Mouse (Mus musculus) erythroblast, adult 5-6 weeks (primary cell): Measurements from ENCODE around the gene Ntm. TPM values are rescaled to one million over a fixed set of nuclear protein-coding genes. Genes with fewer than 3 reads are reported as not detected.

Experiments used
- ATAC-seq: replicated peaks from 2 replicates; pipeline ENCODE4 v1.8.0; 2016; ENCODE audit warnings: moderate number of reproducible peaks, mild to moderate bottlenecking, moderate TSS enrichment, inconsistent platforms; ENCODE audit not compliant: poor library complexity, low FRiP score, severe bottlenecking
- total RNA-seq, 2 experiments: library from RNA; stranded (forward) in 1 of 2; stranded (reverse) in 1 of 2; fragments of 150-400 nt in 1 of 2; fragments of 200-764, 138-1000 nt in 1 of 2; gene quantifications; 2 replicates each; pipeline versions ENCODE4 v1.2.3 to v1.2.4; 2015 to 2017; ENCODE audit warnings: low replicate concordance in 2 of 2

Ntm gene
- total RNA-seq, 2 experiments from 2014 or later = not detected

DNA sequence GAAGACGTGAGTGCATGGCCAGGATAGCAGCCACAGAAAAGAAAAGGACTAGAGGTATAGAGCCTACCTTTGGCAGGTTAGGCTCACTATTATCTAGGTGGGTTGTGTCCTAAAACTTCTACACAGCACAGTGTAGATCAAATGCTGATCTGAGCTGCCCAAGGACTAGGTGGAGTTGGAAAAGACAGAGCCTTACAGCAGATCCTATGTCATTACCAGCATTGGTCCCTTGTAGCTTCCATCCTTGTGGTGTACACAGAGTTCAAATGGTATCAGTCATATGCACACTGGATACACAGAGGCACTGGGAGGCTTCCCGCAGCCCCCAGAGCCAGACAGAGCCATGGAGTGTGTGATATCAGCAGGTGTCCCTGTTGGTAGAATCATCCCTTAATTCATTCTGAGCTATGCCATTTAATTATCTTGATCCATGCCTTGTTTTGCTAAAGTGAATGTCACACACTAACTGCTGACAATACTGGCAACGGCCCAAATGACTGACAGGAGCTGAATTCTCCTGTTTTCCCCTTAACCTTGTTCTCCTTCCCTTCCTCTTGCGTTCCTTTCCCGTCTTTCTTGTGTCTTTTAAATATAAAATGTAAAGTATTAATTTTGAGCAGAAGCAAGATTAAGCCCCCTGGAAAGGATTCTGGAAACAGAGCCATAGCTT is 271.6 kb downstream of the Ntm start:
- no peak for ATAC-seq

DNA sequence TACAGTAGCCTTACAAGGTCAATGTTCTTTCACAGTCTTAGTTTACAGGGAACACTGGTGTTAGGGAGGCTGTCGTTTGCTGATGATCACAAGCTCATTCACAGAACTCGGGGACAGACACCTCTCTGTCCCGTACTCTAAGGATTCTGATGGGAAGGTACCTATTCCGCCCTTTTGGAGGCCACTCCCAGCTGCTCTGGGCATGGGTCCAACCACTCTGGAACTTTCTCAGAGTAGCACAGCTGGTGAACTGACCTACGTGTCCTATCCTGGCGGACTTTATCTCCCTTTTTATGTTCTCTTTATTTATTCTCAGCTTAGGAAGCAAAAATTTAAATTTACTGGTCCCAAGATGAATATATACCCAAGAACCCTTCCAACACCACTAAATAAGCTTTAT is 280.7 kb downstream of the Ntm start:
- no peak for ATAC-seq

DNA sequence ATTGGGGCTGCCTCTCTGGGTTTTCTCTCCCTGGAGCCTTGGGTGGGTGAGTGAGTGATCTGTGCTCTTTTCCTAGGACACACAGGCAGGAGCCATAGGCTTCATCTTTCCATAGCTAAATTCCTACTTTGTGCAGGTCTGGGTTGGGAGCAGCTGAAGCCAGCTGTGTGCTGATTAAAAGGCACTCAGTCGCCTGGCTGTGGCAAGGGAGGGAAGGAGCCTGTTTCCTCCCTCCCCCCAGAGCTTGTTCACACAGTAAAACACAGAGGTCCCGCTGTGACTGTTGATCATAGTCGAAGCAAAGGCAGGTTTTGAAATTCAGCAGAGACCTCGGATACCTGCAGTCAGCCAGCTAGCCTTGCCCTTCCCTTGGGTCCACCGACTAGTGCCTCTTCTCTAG is 282.3 kb downstream of the Ntm start:
- ATAC-seq = no peak

DNA sequence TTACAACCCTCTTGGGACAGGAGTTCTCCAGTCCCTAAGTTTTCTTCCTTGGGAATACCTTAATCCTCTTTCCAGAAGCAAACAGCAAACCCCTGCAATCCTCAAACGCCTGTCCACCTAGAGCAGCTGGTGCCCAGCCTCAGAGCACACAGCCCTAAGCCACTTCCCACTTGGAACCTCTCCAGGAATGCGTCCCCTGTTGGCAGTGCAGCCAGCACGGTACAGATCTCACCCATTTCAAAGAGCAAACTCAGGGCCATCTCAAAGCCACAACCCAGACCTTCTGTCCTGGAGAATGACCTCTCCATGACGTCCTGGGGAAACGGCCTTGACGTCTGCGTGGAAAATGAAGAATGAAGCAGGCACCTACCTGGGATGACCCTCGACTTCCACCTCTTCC is 289.0 kb downstream of the Ntm start:
- no peak for ATAC-seq

DNA sequence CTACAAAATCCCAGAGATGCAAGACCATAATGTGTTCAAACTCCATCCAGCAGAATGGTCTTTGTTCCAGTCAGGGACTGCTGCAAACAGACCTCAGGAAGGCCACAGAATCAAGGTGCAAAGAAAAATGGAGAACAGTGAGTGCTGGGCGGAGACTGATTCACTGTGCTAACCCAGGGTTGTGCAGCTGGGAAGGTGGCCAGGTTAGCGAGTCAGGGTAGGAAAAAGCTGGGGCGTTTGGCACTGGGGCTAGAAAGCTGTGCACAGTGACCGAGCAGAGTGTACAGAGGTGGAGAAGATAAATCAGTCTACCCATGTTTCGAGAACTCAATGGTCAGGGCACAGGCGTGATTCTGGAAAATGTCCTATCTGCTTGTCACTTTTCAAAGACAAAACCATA is 291.1 kb downstream of the Ntm start:
- ATAC-seq = no peak

DNA sequence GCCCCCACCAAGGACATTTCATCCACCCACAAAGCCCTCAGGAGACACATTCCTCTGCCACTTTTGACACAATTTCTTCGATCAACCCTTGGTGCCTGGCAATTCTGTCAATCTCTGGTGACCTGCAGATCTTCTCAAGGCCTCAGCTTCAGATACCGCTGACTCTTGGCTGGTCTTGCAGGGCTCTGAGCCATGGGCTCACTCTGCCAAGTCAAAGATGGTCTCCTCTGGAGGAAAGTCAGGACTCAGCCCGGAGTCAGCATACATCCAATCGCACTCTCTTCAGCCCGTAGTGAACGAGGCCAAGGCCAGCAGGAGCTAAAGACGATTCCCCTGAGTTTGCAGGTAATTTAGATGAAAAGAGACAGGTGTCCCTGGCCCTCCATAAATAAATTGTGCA is 299.7 kb downstream of the Ntm start:
- ATAC-seq = no peak

DNA sequence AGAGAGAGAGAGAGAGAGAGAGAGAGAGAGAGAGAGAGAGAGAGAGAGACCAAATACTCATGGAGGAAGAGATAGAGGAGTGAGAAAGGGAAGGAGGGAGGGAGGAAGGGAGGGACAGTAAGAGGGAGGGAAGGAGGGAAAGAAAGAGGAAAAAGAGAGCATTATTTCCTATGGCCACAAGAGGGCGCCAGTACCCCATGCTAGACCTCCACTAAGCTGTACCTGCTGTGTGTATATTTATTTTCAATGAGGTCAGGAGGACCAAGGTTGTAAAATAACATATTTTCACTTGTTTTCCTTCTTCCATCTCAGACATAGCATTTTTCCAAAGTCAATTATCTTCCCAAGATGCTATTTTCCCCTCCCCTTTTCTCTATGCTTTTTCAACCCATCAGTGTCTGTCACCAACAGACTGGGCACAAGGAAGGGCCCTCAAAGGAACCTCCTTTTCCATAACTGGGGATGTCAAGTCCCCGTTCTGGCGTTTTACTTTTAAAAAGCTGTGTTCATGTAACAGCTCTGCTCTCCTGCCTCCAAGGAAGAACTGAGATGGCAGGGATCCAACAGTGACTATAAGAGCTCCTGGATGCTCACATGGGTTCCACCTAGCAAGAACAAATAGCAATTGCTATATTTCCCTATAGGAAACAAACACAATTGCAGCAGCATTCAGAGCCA is 301.3 kb downstream of the Ntm start:
- ATAC-seq = no peak

DNA sequence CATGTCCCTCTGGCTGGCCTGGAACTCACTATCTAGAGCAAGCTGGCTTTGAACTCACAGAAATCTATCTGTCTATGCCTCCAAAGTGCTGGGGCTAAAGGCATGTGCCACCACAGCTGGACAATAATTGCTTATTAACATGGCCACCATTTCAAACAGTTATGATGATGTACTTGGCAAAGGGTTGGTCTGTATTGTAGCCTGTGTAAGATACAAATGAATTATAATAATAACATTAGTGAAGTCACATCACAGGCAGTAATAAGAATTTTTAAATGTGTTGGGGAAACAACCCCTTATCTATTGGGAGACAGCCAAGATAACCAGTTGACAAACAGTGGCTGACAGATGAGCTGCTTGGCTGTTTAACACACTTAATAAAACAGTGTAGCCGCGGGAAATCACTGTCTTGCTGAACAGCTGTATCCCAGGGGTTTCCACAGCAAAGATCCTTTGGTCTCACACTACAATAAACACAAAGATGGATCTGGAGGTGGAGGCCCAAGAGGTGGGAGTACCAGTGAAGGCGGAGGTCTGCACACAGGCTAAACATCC is 302.8 kb downstream of the Ntm start:
- ATAC-seq = no peak

DNA sequence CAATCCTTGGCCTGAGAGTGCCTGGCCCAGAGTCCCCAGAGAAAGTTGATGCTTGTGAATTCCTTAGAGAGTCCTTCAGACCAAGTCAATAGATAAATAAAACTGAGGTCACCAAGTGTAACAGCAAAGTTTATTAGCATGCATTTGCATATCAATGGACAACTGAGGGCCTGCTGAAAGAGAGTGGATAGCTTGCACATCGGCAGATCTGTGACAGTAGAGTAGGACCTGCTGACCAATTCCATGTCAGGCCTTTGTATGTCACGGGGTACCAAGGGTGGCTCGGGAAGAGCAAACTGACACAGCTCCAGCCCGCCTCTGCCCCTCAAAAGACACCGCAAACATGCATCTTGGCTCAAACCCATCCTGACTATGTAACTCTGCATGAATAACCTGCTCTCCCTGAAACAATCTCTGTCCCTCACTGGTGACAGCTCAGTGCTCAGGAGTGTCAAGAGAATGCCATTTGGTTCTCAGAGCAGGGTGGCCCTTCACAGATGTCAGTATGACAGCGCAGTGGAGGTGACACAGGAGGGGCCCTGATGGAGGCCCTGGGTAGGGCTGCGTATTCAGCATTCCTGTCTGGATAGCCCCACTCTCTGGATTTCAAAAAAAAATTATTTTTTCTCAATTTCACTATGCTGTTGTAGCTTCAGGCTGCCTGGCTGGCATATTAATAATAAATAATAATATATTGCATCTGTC is 305.0 kb downstream of the Ntm start:
- no peak for ATAC-seq

DNA sequence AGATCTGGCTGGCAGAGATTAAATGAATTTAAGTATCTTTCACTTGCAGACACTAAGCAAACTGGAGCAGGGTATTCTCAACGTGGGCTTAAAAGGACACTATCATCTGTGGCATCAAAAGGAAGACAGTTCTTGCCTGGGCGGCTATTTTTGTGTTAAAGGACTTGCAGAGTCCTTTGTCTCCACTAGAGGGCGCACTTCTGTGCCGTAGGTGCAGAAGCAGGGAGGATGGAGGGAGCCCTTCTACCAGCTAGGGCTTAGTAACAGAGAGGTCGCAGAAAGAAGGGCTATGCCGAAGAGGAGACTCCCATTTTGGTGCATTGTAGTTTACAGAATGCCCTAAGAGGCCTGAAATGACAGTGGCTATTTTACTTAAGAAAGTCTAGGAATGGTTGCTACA is 308.1 kb downstream of the Ntm start:
- no peak for ATAC-seq

DNA sequence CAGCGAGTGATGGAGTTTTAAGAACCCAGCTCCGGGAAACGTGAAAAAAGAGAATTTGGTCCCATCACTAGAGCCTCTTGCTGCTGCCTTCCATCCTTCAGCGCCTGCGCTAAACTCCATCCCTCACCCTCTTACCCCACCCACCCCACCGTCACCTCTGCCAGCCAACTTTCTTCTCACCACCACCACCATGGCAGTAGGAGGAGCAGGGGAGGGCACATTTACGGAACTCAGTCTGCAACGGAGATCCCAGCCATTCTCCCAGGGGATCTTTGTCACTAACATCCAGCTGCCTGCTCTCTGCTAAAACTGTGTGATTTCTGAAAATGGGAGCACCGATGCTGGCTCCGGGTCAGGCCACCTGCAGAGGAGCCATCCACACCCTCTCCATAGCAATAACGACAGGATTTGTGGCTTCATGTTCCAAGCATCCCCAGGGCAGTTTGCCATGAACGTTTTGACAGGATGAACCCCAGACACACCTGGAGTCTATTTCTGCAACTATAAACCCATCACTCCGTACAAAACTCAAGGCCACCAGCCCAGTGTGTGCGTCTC is 309.2 kb downstream of the Ntm start:
- no peak for ATAC-seq

DNA sequence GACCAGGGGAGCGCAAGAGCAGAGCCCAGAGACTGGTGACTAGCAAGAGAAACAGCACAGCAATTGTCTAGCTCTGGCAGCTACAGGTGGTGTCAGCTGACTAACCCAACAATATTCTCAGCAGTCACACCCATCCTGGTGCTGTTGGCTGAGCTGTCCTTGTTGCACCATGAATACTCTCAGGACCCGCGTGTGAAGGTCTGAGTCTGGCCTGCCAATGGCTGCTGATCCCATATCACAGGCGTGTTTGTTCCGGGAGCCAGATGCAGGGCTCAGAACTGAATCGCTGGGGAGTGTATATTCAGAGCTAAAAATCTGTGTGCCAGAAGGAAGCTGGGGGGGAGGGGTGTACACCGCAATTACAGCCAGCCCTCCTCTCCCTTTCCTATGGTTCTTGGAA is 310.1 kb downstream of the Ntm start:
- ATAC-seq = no peak

DNA sequence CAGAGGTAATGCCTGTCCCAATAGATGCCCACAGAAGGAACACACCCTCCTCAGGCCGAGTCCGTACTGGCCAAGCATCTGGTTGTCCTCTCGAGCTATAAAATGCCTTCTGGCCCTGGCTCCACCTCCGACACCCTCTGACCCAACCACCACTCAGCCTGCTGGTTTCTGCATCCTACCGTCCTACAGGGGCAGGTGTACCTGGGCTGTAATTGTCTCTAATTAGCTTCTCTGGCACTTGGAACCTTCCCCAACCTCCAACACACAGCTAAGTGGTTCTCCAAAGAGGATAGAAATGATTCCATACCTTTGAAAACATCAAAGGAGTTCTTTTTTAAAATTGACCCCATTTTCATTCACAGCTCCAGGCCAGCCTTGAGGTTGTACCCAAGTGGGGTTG is 311.1 kb downstream of the Ntm start:
- no peak for ATAC-seq

DNA sequence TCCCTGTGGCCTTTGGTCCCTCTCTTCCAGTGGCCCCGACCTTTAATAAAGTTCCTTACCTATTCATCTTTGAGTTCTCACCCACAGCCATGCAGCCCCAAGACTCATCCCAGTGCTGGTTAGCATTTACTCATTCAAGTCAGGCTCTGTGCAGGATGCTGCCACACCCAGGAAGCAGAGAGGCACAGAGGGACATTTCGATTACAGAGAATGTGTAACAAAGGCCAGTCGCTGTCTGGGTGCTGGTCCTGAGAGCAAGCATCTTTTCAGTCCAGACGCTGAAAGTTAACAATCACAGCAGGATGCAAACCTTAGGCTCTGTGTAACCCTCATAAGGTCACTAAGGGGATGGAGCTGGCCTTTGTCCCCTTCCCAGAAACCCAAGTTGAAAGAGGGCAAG is 311.7 kb downstream of the Ntm start:
- ATAC-seq = no peak

DNA sequence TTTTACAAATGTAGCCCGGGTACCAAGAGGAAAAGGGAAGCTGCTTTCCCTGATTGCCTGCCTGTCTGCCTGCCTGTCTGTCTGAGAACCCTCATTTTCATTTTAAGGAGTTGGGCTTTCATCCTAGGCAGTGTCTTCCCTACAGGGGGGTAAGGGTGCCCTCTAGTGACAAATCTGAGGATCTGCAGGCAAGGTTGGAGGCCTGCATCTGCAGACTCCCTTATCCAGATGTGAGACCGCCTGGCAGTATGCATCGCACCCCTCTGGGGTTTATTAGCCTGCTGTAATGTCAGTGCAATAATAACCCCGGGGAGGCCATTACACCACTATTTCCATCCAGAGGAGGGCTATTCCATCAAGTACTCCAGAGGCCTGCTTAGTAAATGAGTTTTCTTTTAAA is 312.3 kb downstream of the Ntm start:
- ATAC-seq = no peak

DNA sequence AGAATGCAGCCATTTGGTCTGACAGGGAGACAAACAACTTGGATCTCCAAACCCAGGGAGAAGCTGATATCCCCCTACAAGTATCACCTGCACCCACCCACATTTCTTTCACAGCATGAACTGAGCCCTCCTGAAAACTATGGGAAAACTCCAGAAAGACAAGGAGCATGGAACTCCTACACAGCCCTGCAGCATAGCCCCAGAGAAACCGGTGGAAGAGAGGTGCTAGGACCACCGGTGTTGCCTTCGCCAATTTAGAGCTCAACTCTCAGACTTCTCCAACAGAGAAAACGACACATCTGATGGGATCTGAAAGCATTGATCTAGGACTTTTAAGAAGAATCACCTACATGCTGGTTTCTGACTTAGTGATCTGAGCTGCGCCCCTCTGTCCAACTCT is 312.7 kb downstream of the Ntm start:
- no peak for ATAC-seq

DNA sequence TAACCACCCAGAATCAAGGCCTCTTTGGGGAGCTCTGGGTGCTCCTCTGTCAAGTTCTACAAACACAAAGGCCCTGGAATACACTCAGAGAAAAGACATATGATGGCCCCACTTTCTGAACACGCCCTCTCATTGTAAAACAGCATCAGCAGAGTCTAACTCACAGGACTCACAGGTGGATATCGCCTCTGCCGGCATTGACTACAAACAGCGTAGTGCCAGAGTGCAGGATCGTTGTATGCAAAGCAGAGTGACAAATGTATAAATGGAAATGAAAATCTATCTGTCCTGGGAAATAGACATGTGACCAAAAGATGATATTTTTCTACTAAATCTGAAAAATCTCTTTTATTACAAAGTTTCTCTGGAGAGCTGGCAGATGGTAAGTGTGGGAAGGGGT is 314.7 kb downstream of the Ntm start:
- no peak for ATAC-seq

DNA sequence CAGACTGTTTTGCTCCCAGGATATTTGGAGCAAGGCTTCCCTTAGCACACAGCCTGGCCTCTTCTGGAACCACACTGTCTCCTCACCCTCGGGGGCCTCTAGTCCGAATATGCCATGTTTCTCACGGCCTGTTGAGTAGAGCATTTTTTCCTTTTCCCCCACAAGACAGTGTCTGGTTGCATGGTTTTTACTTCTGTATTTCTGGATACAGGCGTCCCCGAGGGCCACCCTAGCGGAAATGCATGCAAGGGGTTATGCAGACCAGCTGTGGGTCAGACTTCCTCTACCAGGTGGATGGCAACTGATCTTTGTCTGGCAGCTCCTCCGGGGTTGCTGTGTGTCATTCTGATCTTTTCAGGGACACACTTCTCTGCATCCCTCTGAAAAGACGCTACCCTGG is 315.2 kb downstream of the Ntm start:
- no peak for ATAC-seq

DNA sequence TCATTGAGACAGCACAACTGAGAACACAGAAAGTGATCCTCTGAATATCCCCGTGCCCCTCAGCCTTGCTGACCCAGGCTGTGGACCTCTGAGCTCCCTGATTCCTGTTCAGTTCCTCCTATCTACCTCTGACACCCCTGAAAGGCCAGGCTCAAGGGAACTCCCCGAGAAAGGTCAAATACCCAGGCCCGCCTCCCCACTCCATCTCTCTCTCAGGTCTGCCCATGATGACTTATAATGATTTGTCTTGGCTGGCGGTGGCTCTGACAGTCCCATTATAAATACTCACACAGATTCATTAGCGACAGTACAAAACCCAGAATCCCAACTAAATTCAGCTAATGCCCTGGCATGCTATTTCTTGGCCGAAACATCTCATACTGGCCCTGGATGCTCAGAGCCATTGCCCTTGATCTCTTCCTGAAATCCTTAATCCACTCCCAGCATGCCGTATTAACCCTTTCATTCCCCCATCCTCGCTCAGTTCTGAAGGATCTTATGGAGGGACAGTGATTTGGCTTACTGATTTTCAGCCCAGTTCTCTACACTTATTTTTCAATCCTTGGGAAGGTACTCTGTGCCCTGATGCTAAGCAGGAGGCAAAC is 317.0 kb downstream of the Ntm start:
- no peak for ATAC-seq

DNA sequence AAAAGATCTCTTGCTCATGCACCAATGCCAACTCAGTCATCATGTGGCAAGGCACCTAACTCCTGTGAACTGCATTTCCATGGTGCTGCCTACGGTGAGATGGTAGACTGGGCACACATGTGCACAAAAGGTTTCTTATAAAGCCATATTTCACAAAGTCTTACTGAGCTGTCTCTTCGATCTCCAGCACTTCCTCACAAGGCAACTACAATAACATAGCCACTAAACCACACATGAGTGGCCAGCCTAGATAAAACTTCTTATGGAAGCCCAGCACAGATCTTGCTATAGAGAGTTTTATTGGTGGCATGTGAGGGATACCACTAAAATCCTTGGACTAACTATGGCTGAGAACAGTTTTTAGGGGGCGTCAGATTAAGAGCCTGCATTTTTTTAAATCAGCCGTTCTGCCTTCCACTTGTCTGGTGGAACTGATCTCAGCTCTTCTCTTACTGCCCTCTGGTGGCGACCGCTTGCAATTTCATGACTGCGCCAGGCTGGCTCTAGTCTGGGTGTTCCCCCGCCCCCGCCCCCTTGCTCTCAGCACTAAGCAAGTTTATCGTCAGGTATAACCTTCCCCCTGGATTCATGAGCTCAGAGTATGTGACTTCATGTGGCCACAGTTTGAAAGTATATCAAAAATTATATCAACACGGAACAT is 319.8 kb downstream of the Ntm start:
- ATAC-seq = no peak
